Comparison of ENCODE assay signal across 8 mouse cellular contexts in genomic region chr17:80709921-80710838, GRCm38 (mm10). TPM values are rescaled to one million over a fixed set of nuclear protein-coding genes. Genes with fewer than 3 reads are reported as not detected.
DNase-seq lines count a peak whose midpoint lies in the region; ATAC-seq lines count a peak whose summit lies in the region.

No protein-coding gene starts in this region.

- peak overlapping the region; percentile 61 for H3K4me2 ChIP-seq in heart, embryonic 14.5 days (ENCODE audit: low read length)
- H3K4me2 ChIP-seq in lung, embryonic 16.5 days (ENCODE audit: low read depth, low read length): peak overlapping the region; percentile 49

- WGBS in heart, embryonic 14.5 days: 12% methylated on average over 24 of the region's 24 CpGs
- WGBS in lung, embryonic 16.5 days: 16% methylated on average over 24 of the region's 24 CpGs

- H3K27ac ChIP-seq in heart, embryonic 14.5 days (replicated peaks in 1 of 2; ENCODE audit: control insufficient read depth in 1 of 2, insufficient read depth in 1 of 2, low read depth in 2 of 2, low read length in 2 of 2): peak overlapping the region; percentile 51 to 78
- peak overlapping the region; percentile 93 for H3K27ac ChIP-seq in lung, embryonic 16.5 days (ENCODE audit: low read length)

- peaks cover 24 to 61% of the 10 kb centered on the region in 2 experiments for H3K4me1 ChIP-seq in heart, embryonic 14.5 days (ENCODE audit: control insufficient read depth in 2 of 2, insufficient read depth in 2 of 2, low read length in 2 of 2)
- peaks cover 63% of the 10 kb centered on the region for H3K4me1 ChIP-seq in lung, embryonic 16.5 days (replicated peaks; ENCODE audit: control insufficient read depth, insufficient read depth, low read length)

- peak overlapping the region; percentile 66; the same call in 1 of the 2 replicates for H3K9ac ChIP-seq in heart, embryonic 14.5 days (ENCODE audit: low read length)
- H3K9ac ChIP-seq in lung, embryonic 16.5 days (ENCODE audit: low read length): peak overlapping the region; percentile 59

- 0 out of 4 replicates have a peak overlapping the region, but pooled peaks have one; percentile 1 to 15 for H3K4me3 ChIP-seq in heart, embryonic 14.5 days (ENCODE audit: control insufficient read depth in 1 of 2, insufficient read depth in 1 of 2, low read depth in 1 of 2, low read length in 2 of 2)
- H3K4me3 ChIP-seq in lung, embryonic 16.5 days (ENCODE audit: low read length): peak overlapping the region; percentile 17

- DNase-seq in kidney, adult 18-20 months: peak; percentile 53
- DNase-seq in kidney, adult 11 months: no peak
- peak; percentile 68 for DNase-seq in embryo, embryonic 10 days (ENCODE audit: low spot score)
- peak; percentile 39 to 77 for DNase-seq in kidney, postnatal 36 days
- DNase-seq in right cerebral cortex, postnatal 36 days (ENCODE audit: low spot score in 2 of 2): peak; percentile 81 to 83
- DNase-seq in thymus, postnatal 10 days (ENCODE audit: low spot score in 2 of 2): no peak

- ATAC-seq in heart, embryonic 14.5 days (ENCODE audit: insufficient number of reproducible peaks, insufficient read depth, low FRiP score, low read depth): no peak
- peak; percentile 72 for ATAC-seq in lung, embryonic 16.5 days (ENCODE audit: low read depth)

- H3K36me3 ChIP-seq in heart, embryonic 14.5 days (ENCODE audit: control insufficient read depth, insufficient read depth, low read length): no peaks in the 10 kb centered on the region
- no peaks in the 10 kb centered on the region for H3K36me3 ChIP-seq in lung, embryonic 16.5 days (ENCODE audit: control insufficient read depth, insufficient read depth, low read length)

- no peaks in the 10 kb centered on the region for H3K27me3 ChIP-seq in heart, embryonic 14.5 days (ENCODE audit: control insufficient read depth, insufficient read depth, low read length)
- H3K27me3 ChIP-seq in lung, embryonic 16.5 days (ENCODE audit: control insufficient read depth, insufficient read depth, low read depth, low read length): no peaks in the 10 kb centered on the region

- no peaks in the 10 kb centered on the region for H3K9me3 ChIP-seq in heart, embryonic 14.5 days (ENCODE audit: control insufficient read depth, low read length)
- H3K9me3 ChIP-seq in lung, embryonic 16.5 days (ENCODE audit: control insufficient read depth, low read length): no peaks in the 10 kb centered on the region

RNA-seq across cellular contexts. Expression of gene Map4k3, which starts 18.1 kb away (rescaled TPM):
- polyA plus RNA-seq in heart, embryonic 14.5 days (2014; fragmentation: Nextera tagmentation; extraction: Ambion mirVana): 29.1 and 29.6 TPM in 2 replicates
- polyA plus RNA-seq in lung, embryonic 16.5 days (2015; fragmentation: Nextera tagmentation; extraction: Ambion mirVana): 42.5 and 44.0 TPM in 2 replicates

Comparison
In these comparisons a context has a peak if more than half of its experiments do, and no peak if none do; other contexts are left out.
1. DNase-seq: peak in kidney, adult 18-20 months (single experiment), embryo, embryonic 10 days (single experiment), kidney, postnatal 36 days (2 of 2) and right cerebral cortex, postnatal 36 days (2 of 2); none in kidney, adult 11 months (single experiment) and thymus, postnatal 10 days (0 of 2).